Comparison of ENCODE assay signal across 8 mouse cellular contexts in the genomic region with DNA sequence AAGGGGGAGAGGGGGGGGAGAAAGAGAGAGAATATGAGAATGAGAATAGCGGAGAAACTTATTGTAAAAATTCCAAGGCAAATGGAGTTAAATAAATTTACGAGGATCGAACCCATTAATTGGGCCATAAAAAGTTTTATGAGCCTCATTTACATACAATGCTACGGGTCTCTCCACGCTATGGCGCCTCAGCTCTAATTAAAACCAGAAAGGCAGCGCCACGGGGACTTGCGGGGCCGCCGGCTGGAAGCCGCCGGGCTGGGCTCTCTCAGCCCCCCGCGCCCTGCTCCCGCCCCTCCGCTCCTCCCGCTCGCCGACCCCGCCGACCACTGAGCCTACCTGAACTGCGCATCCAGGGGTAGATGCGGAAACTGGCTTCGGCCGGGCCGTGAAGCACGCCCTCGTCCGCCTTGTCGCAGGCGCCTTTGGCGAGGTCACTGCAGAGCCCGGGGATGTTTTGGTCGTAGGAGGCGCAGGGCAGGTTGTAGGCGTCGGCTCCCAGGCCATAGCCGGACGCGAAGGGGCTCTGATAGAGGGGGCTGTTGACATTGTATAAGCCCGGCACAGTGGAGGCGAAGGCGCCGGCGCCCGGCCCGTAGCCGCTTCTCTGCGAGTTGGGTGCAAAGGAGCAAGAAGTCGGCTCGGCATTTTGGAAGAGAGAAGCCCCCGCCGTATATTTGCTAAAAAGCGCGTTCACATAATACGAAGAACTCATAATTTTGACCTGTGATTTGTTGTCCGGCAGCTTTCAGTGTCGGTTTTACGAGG. TPM values are rescaled to one million over a fixed set of nuclear protein-coding genes. Genes with fewer than 3 reads are reported as not detected.
DNase-seq lines count a peak whose midpoint lies in the region; ATAC-seq and TF ChIP-seq lines count a peak whose summit lies in the region.

No protein-coding gene starts in this region.

- ATAC-seq in forebrain, embryonic 13.5 days, result no peak
- peak; percentile 31; the same call in 1 of the 2 replicates for ATAC-seq in kidney, postnatal 0 days (replicated peaks; ENCODE audit: low FRiP score, low read depth)
- ATAC-seq in midbrain, postnatal 0 days (ENCODE audit: low FRiP score), result no peak

- H3K27ac ChIP-seq in forebrain, embryonic 13.5 days, result no peak overlapping the region
- H3K27ac ChIP-seq in kidney, postnatal 0 days, result peak overlapping the region; percentile 96
- no peak overlapping the region for H3K27ac ChIP-seq in midbrain, postnatal 0 days (ENCODE audit: low read depth, low read length)

- peaks cover 100% of the 10 kb centered on the region for H3K27me3 ChIP-seq in forebrain, embryonic 13.5 days
- no peaks in the 10 kb centered on the region for H3K27me3 ChIP-seq in kidney, postnatal 0 days (ENCODE audit: insufficient read depth, low read length)
- H3K27me3 ChIP-seq in midbrain, postnatal 0 days (ENCODE audit: insufficient read depth, low read length), result peaks cover 96% of the 10 kb centered on the region

- DNase-seq in ovary, postnatal 36 days (ENCODE audit: low spot score), result peak; percentile 14
- DNase-seq in ovary, adult 18-20 months (ENCODE audit: low spot score), result no peak
- no peak for DNase-seq in kidney, postnatal 0 days (ENCODE audit: low spot score)
- DNase-seq in midbrain, postnatal 0 days (ENCODE audit: low spot score), result no peak
- DNase-seq in left cerebral cortex, postnatal 4 days, result no peak
- DNase-seq in spleen, postnatal 36 days (ENCODE audit: low spot score in 2 of 2), result no peak
- no peak for DNase-seq in cerebellum, adult 18-20 months

- WGBS in forebrain, embryonic 13.5 days, result 3% methylated on average over 60 of the region's 60 CpGs
- under 1% methylated on average over 54 of the region's 60 CpGs for WGBS in kidney, postnatal 0 days
- WGBS in midbrain, postnatal 0 days, result 3% methylated on average over 59 of the region's 60 CpGs

- TF ChIP-seq CTCF in kidney, postnatal 0 days (IDR thresholded peaks at IDR 0.05; ENCODE audit: low read depth), result no peak
- TF ChIP-seq CTCF in midbrain, postnatal 0 days (IDR thresholded peaks at IDR 0.05), result no peak

- H3K4me2 ChIP-seq in forebrain, embryonic 13.5 days, result peak overlapping the region; percentile 50
- H3K4me2 ChIP-seq in kidney, postnatal 0 days (ENCODE audit: low read length), result peak overlapping the region; percentile 89
- H3K4me2 ChIP-seq in midbrain, postnatal 0 days (ENCODE audit: low read depth, low read length, poor library complexity, severe bottlenecking), result no peak overlapping the region

- H3K4me3 ChIP-seq in forebrain, embryonic 13.5 days, result peak overlapping the region; percentile 28
- H3K4me3 ChIP-seq in kidney, postnatal 0 days (replicated peaks; ENCODE audit: low read depth, low read length), result peak overlapping the region; percentile 62
- H3K4me3 ChIP-seq in midbrain, postnatal 0 days (ENCODE audit: low read depth, low read length), result 0 out of 2 replicates have a peak overlapping the region, but pooled peaks have one; percentile 2

- peaks cover 18% of the 10 kb centered on the region for H3K4me1 ChIP-seq in forebrain, embryonic 13.5 days
- H3K4me1 ChIP-seq in kidney, postnatal 0 days (replicated peaks; ENCODE audit: insufficient read depth, low read length), result peaks cover 50% of the 10 kb centered on the region
- H3K4me1 ChIP-seq in midbrain, postnatal 0 days (ENCODE audit: insufficient read depth, low read length), result no peaks in the 10 kb centered on the region

- H3K36me3 ChIP-seq in forebrain, embryonic 13.5 days (ENCODE audit: poor library complexity, severe bottlenecking), result no peaks in the 10 kb centered on the region
- no peaks in the 10 kb centered on the region for H3K36me3 ChIP-seq in kidney, postnatal 0 days (ENCODE audit: insufficient read depth, low read length)
- no peaks in the 10 kb centered on the region for H3K36me3 ChIP-seq in midbrain, postnatal 0 days (ENCODE audit: insufficient read depth, low read length)

- H3K9me3 ChIP-seq in forebrain, embryonic 13.5 days (replicated peaks), result no peaks in the 10 kb centered on the region
- H3K9me3 ChIP-seq in kidney, postnatal 0 days (replicated peaks; ENCODE audit: low read length), result no peaks in the 10 kb centered on the region
- H3K9me3 ChIP-seq in midbrain, postnatal 0 days (ENCODE audit: low read length), result no peaks in the 10 kb centered on the region

- H3K9ac ChIP-seq in forebrain, embryonic 13.5 days, result no peak overlapping the region
- peak overlapping the region; percentile 91 for H3K9ac ChIP-seq in kidney, postnatal 0 days (ENCODE audit: low read depth, low read length)
- no peak overlapping the region for H3K9ac ChIP-seq in midbrain, postnatal 0 days (replicated peaks; ENCODE audit: low read length, poor library complexity, severe bottlenecking)

- intact Hi-C loops in left cerebral cortex, postnatal 4 days (cut with DNase I), result no loop called here

RNA-seq across cellular contexts. Expression of a gene that starts 3.7 kb away (rescaled TPM):
- not detected in 2 replicates for polyA plus RNA-seq in forebrain, embryonic 13.5 days (2015; fragmentation: Nextera tagmentation; extraction: Ambion mirVana)
- polyA plus RNA-seq in kidney, postnatal 0 days (2015; fragmentation: Nextera tagmentation; extraction: Ambion mirVana), result 0.66 and 2.1 TPM in 2 replicates
- not detected in 2 replicates for total RNA-seq in midbrain, postnatal 0 days (2014; rRNA removed)
- polyA plus RNA-seq in midbrain, postnatal 0 days (2015; fragmentation: Nextera tagmentation; extraction: Ambion mirVana), result not detected in 2 replicates
- not detected for total RNA-seq in left cerebral cortex, postnatal 4 days (2021)

RNA-seq across cellular contexts. Expression of a gene that starts 3.7 kb away (rescaled TPM):
- polyA plus RNA-seq in forebrain, embryonic 13.5 days (2015; fragmentation: Nextera tagmentation; extraction: Ambion mirVana), result not detected in 2 replicates
- polyA plus RNA-seq in kidney, postnatal 0 days (2015; fragmentation: Nextera tagmentation; extraction: Ambion mirVana), result 4.8 and 6.0 TPM in 2 replicates
- 1.6 TPM in 1 of 2 replicates, not detected in the other for total RNA-seq in midbrain, postnatal 0 days (2014; rRNA removed)
- polyA plus RNA-seq in midbrain, postnatal 0 days (2015; fragmentation: Nextera tagmentation; extraction: Ambion mirVana), result not detected in 2 replicates
- not detected for total RNA-seq in left cerebral cortex, postnatal 4 days (2021)

RNA-seq across cellular contexts. Expression of a gene that starts 4.8 kb away (rescaled TPM):
- not detected in 2 replicates for polyA plus RNA-seq in forebrain, embryonic 13.5 days (2015; fragmentation: Nextera tagmentation; extraction: Ambion mirVana)
- 29.7 and 31.7 TPM in 2 replicates for polyA plus RNA-seq in kidney, postnatal 0 days (2015; fragmentation: Nextera tagmentation; extraction: Ambion mirVana)
- total RNA-seq in midbrain, postnatal 0 days (2014; rRNA removed), result not detected in 2 replicates
- not detected in 2 replicates for polyA plus RNA-seq in midbrain, postnatal 0 days (2015; fragmentation: Nextera tagmentation; extraction: Ambion mirVana)
- not detected for total RNA-seq in left cerebral cortex, postnatal 4 days (2021)

RNA-seq across cellular contexts. Expression of a gene that starts 8.4 kb away (rescaled TPM):
- not detected in 2 replicates for polyA plus RNA-seq in forebrain, embryonic 13.5 days (2015; fragmentation: Nextera tagmentation; extraction: Ambion mirVana)
- polyA plus RNA-seq in kidney, postnatal 0 days (2015; fragmentation: Nextera tagmentation; extraction: Ambion mirVana), result 2.8 and 3.0 TPM in 2 replicates
- total RNA-seq in midbrain, postnatal 0 days (2014; rRNA removed), result not detected in 2 replicates
- not detected in 2 replicates for polyA plus RNA-seq in midbrain, postnatal 0 days (2015; fragmentation: Nextera tagmentation; extraction: Ambion mirVana)
- total RNA-seq in left cerebral cortex, postnatal 4 days (2021), result not detected

RNA-seq across cellular contexts. Expression of a gene that starts 12.5 kb away (rescaled TPM):
- polyA plus RNA-seq in forebrain, embryonic 13.5 days (2015; fragmentation: Nextera tagmentation; extraction: Ambion mirVana), result not detected in 2 replicates
- polyA plus RNA-seq in kidney, postnatal 0 days (2015; fragmentation: Nextera tagmentation; extraction: Ambion mirVana), result 9.7 and 10.4 TPM in 2 replicates
- 10.4 TPM in 1 of 2 replicates, not detected in the other for total RNA-seq in midbrain, postnatal 0 days (2014; rRNA removed)
- not detected in 2 replicates for polyA plus RNA-seq in midbrain, postnatal 0 days (2015; fragmentation: Nextera tagmentation; extraction: Ambion mirVana)
- total RNA-seq in left cerebral cortex, postnatal 4 days (2021), result not detected

Comparison
In these comparisons a context has a peak if more than half of its experiments do, and no peak if none do; other contexts are left out.
1. H3K4me3 ChIP-seq: peak in every context shown above with its lines; median percentile 62 in kidney, postnatal 0 days; 28 in forebrain, embryonic 13.5 days; 2 in midbrain, postnatal 0 days.
2. RNA of a gene that starts 4.8 kb away (polyA plus RNA-seq): 29.7 to 31.7 TPM in kidney, postnatal 0 days; not detected in forebrain, embryonic 13.5 days and not detected in midbrain, postnatal 0 days; every median in the first group is over 10 times any median in the second.